Mouse (Mus musculus): ENCODE results near the gene Syncrip. TPM values are rescaled to one million over a fixed set of nuclear protein-coding genes. Genes with fewer than 3 reads are reported as not detected.

The Syncrip gene
- polyA plus RNA-seq, 1 experiment = 7.9 TPM

DNA sequence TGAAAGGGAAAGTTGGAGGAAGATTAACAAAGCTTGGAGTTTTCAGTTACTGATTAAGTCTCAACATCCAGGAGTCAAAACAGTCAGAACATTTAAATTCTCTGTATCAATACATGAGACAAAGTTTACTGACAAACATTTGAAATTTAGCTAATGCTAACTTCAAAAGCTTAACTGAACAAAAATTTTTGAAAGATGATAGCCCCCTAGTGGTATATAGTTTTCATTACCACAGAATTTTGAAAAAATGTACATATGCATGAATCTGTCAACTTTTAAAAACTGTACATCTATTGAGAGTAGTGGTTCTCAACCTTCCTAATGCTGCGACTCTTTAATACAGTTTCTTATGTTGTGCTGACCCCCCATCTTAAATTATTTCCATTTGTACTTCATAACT lies 83.9 kb downstream of the Syncrip start:
- DNase-seq = no peak
- Histone ChIP-seq H3K4me3 (replicated peaks; ENCODE audit: extremely low read depth, low read depth, low read length) (no peak overlapping the region), H3K4me1 (ENCODE audit: control insufficient read depth, insufficient read depth, low read length) (no peaks in the 10 kb centered on the region)
- 73% methylated on average over 1 of the region's 1 CpGs for WGBS
- no peak for TF ChIP-seq CTCF (IDR thresholded peaks at IDR 0.05; ENCODE audit: insufficient read depth, low read length)
- TF ChIP-seq POLR2A (IDR thresholded peaks at IDR 0.05; ENCODE audit: borderline replicate concordance, extremely low read depth, low read depth, low read length) = no peak

Other genes with a start within 250 kb of the Syncrip start
- 25.6 and 26.4 TPM in 2 replicates for gene Nt5e, start 155.4 kb downstream of the Syncrip start, polyA plus RNA-seq (2012; rRNA removed)
- 15.4 and 16.5 TPM in 2 replicates for gene Snx14, start 43.6 kb downstream of the Syncrip start, polyA plus RNA-seq (2012; rRNA removed)
- 0.34 and 1.1 TPM in 2 replicates for gene Gm20537, start 26.0 kb downstream of the Syncrip start, polyA plus RNA-seq (2012; rRNA removed)
- 2.8 and 5.5 TPM in 2 replicates for gene Zfp949, start 65.4 kb upstream of the Syncrip start, polyA plus RNA-seq (2012; rRNA removed)
- gene Trim43a, start 98.3 kb upstream of the Syncrip start, polyA plus RNA-seq (2012; rRNA removed) = not detected in 2 replicates
- gene Mthfsl, start 237.7 kb upstream of the Syncrip start, polyA plus RNA-seq (2012; rRNA removed) = 12.3 and 17.7 TPM in 2 replicates
- gene Bcl2a1d, start 249.3 kb upstream of the Syncrip start, polyA plus RNA-seq (2012; rRNA removed) = 3.9 and 6.8 TPM in 2 replicates